Mouse (Mus musculus) kidney, postnatal 25 days (tissue): Measurements from ENCODE around the gene Pdia6.

ENCODE experiments used
- DNase-seq, 2 experiments: peaks; one replicate each; pipeline ENCODE4 v3.0.0; 2021; ENCODE audit warnings: mixed read lengths in 2 of 2

Pdia6 gene

DNA sequence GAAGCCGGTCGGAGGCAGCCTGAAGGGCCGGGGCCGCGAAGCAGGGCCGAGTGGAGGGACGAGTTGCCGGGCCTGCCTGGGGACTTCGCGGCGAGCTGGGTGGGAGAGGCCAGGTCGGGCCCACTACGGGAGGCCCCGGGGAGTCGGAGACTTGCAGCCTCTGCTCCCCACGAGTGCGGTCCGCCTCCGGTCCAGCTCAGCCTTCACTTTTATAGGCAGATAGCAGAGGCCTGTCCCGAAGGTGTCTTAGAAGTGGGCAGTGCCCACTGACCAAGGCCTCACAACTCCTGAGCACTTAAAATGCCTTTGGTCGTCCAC, 287 bp downstream of the Pdia6 start:
- DNase-seq: no peak

DNA sequence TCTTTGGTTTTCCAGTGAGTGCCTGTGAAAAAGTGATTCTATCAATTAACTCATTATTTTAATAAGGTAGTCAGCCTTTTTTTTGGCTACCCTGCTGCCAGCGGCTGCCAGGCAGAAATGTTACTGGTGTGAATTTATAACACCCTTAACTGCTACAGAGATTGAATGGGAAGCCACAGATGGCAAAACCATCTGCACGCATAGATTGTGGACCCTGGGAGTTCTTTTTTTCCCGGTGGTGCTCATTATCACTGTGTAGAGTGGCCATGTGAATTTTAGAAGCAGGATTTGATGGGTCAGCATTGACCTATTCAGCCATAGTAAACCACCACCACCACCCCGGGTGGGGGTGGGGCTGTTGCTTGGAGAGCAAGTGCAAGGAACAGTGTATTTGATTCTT, 971 bp downstream of the Pdia6 start:
- peak in 1 of 2 experiments; percentile 8 for DNase-seq

DNA sequence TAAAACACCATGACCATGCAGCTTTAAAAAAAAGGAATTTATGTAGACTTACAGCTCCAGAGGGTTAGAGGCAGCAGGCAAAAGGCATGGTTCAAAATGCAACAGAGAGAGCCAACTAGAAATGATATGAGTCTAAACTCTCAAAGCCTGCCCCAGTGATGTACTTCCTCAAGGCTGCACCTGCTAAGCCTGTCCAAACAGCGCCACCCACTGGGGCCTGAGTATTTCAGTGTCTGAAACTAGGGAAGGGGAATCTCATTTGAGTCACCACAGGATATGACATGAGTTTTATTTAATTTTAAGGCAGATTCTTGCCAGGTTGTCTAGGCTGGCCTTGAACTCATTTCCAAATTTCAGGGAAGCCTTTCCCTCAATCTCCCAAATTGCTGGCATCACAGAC, 4.9 kb downstream of the Pdia6 start:
- peak; percentile 54 to 59 for DNase-seq

DNA sequence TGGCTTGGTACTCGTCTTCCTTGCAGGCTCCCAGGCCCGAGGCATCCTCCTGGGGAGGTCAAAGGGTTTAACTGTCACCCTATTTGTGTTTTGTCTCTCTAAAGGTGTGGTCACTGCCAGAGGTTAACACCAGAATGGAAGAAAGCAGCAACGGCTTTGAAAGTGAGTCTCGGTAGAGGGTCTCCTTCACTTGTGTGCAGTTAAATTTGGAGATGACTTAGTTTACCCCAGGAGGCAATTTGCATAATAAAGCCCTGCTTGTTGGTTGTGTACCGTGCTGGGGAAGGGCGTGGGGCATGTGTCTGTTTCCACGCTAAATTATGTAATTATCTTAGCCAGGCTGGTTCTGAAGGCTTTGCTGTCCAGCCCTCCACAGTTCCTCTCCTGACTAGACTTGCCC, 7.5 kb downstream of the Pdia6 start:
- no peak for DNase-seq

DNA sequence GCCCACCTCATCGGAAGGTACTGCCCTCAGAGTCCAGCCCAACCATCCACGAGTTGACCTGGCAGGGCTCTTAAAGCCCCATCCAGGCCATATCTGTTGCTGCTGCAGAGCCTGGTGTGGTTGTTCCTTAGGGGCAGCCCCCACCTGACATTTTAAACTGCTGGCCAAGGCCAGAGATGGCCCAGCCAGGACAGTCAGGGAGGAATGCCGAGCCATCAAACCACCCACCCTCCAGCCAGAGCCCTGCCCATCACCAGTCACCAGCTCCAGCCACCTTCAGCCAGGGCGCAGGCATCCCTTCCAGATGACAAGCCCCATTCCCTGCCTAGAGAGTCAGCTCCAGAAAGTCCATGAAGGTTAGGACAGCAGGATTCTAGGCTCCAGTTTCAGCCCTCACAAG, 22.2 kb downstream of the Pdia6 start:
- DNase-seq: no peak

DNA sequence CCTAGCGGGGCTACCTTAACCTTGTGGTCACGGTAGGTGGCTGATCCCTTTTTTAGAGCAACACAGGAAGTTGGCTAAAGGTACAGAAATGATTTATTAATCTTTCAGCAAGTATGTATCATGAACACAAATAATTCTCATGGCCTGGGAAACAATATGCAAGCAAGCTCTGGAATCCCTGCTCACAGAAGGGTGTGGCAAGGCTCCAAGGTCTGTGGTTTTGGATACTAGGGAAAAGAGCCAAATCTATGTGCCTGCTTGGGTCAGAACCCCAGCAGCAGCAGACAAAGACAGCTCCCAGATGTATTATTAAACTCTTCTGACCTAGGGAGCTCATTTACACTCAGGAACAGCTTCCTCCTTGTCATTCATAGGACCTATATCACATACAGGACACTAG, 22.7 kb downstream of the Pdia6 start:
- DNase-seq: no peak

DNA sequence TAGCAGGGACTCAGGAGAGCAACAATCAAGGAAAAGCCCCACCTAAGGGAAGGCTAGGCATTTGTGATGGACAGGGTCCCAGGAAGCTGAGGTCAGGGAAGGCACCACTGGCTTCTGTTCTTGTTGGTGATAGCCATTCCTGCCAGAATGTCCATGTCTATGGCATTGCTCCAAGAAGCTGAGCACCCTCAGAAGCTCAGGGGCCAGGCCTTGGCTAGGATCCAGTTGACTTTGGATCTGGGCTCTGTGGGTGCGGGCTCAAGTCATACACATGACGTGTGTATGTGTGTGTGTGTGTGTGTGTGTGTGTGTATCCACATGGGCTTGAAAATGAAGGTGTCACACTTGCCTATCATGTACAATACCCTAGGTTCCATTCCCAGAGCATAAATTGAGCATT, 23.6 kb downstream of the Pdia6 start:
- DNase-seq: peak; percentile 8 to 46

DNA sequence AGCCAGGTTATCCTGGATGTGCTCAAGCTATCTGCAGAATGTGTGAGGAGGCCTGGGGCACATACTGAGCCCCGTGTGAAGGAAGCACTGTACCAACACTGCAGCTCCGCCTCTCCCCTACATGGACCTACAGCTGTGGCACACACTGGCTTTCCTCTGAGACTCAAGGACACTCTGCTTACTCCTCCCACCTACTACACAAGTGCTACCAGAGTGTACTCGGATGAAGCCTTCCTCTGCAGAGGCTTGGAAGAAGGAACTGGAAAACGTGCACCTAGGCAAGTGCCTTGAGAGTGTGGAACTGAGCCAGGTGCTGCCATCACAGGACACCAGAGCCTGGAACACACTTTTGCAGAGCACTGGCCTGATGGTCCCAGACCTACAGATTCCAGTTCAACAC, 24.2 kb downstream of the Pdia6 start:
- no peak for DNase-seq

DNA sequence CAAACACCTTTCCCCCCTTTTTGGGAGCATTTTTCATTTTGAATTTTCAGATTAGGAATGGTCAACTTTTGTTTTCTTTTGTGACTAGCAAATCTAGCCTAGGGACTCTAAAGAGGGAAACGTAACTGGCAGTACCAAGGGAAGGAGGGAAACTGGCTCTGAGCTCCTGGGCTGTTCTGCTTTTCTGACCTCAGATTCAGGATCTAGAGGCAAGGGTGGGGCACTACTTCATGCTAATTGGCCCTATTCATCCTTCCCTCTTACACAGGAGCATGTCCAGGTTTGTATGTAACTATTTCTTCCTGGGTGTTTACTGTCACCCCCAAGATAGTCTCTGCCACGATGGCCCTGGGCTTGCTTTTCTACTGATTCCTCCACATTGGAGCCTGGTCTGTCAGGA, 30.6 kb downstream of the Pdia6 start:
- no peak for DNase-seq

DNA sequence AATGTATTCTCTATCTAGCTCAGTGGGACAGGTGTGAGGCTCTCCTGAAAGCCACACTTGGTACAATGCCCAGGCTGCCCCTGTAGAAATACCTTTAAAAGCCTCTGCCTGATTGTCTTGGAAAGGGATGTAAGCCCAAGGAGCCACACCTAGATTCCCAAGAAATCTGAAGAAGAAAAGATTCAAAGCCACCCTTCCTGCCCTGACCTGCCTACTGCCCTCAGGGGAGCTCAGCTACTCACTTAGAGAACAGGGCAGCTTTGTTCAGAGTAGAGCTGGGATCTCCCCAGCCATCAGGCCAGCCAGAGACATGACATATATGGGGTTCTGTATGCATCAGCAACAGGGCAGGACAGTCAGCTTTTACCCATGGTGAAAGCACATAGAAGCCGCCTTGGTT, 33.6 kb downstream of the Pdia6 start:
- DNase-seq: no peak

DNA sequence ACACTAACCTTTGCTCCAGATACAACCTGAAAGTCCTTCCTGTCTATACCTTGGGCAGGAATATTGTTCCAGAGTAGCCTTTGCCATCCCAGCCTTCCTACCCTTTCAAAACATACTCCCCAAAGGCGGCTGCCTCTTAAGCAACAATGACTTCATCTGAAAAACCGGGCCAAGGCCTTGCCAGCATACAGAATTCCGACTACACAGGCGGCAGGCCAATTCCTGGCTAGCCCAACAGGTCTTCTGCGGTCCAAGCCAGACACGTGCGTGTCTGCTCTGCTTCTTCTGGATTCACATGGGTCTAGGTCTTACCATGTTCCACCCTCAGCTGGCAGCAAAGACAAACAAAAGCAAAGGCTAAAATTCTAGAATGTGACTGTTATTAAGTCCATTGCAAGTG, 39.1 kb downstream of the Pdia6 start:
- DNase-seq: no peak

DNA sequence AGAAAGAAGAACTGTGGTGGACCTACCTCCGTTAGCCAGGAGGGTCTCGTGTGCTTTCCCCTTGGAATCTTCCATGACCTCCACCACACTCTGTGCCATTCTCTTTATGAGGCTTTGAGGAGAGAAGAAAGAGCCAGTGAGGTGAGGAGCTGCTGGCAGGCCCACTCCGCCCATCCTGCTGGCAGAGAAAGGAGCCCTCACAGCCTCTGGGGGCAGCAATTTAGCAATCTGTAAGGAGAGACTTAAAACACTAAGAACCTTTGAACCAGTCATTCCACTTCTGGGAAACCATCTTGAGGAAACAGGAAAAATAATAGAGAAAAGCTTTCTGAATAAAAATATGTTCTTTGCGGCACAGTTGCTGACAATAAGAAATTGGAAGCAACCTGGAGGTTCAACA, 41.9 kb downstream of the Pdia6 start:
- DNase-seq: no peak

DNA sequence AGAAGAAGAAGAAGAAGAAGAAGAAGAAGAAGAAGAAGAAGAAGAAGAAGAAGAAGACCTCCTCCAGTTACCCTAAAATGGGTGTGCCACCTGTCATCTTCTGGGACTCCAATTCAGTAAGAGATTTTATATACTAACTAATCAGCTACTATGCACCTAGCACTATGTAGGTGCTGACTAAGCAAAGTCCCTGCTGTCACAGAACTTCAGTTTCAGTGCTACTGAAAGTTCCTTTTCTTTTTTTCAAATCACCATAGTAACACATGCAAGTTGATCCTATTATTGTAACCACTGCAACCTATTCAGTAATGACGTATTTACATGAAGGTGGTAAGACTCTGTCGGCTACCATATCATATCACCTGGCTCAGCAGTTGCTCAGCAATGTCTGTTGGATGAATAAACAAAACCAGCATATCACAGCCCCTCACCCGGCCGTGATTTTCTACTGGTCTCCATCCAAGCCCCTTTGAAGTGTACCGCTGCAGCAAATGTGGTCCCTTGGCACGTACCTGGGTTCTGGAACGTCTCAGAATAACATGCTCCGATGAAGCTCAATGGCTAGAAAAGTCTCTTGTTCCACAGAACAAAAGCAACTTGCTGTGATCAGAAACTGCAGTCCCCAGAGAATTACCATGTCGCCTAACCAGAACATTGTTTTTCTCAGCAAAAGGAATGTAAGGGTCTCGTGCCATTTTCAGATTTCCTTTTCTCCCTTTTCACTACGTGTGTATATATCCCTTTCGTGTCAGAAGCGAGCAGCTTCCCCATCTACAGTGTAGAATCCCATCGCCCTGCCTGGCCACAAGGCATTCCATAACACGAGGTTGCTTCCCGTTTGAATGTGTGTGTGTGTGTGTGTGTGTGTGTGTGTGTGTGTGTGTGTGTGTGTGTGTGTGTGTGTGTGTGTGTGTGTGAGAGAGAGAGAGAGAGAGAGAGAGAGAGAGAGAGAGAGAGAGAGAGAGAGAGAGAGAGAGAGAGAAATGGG, 44.8 kb downstream of the Pdia6 start:
- no peak for DNase-seq

DNA sequence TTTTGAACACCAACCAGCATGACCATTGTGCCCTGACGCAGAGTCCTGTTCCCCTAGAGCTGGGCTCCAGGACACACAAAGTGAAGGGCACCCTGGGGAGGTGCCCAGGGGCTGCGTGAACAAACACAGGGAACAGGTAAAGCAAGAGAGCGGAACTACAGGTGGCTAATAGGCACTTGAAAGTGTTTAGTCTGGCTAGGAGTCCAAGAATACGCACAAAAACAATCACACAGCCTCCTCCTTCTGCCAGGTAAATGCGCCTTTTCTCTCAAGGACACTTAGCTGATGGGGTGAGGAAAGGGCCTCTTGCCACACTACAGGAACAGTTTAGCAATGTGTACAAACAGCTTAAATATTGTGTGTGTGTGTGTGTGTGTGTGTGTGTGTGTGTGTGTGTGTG, 49.8 kb downstream of the Pdia6 start:
- DNase-seq: no peak

DNA sequence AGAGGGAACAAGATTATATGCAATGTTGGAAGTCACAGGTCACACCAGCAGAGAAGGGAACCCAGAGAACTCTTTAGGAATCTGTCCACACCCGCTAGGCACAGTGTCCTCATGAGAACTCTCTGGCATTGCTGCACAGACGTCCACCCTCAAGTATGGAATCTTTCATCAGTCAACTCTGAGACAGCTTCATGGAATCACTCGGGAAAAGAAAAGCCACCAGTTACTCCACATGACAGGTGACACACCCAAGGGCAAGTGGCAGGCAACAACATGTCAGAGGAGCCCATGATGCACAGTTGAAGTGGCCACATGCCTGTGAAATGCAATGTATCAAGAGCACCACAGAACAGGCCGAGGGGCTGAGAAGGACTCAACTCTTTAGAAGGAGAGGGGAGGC, 51.6 kb downstream of the Pdia6 start:
- no peak for DNase-seq

DNA sequence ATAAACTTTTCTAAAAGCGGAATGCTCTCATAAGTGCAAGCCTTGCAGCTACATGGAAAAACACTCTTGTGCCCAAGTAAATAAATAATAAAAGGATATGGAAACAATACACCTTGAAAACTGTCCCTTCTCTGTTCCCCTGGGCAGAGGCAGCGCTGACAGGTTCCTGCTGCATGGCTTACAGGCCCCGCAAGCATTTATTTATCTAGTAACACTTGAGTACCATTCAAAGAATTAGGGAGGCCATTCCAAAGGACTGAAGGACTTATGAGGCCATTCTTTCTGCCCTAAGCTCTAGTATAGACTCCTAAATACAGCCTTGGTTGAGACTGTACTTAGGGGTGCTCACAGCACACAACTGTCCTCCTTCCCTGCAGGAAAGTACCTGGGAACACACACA, 52.1 kb downstream of the Pdia6 start:
- no peak for DNase-seq

DNA sequence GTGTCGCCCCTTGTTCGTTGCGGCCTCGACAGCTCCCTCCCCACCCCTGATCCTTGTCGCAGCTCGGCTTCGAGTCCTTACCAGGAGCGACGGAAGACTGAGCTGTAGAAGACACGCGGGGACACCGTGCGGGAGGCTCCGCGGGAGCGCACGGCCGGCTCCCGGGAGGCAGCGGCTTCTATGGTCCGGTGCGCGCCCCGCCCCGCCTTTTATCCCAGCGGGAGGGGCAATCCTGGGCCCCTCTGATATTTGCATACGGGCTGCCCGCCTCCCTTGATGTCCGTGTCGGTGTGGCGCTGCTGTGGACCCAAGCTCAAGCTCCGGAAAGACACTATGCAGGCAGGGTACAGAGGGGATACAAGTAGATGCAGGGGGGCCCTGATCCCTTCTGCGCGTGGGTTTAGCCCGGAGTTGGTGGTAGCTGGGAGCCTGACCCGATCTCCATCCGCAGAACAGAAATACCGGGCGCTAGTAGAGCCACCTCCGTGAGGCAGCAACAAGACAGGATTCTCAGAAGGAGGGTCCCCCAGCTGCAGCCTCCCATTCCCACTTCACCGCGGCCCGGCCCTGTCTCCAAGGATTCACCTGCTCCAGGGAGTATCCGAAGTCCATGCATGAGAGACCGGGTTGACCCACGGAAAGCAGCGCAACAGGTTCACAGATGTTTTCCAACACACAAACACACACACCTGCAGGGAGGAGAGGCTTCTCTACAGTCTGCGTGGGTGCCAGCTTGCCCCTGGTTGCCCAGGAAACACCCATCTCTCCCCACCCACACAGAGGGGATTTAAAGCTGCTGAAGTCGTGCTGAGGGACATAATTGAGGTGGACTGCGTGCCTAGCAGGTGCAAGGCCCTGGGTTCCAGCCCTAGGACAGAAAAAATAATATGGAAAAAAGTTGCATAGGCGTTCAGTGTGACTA, 58.5 kb downstream of the Pdia6 start:
- peak; percentile 58 to 81 for DNase-seq

DNA sequence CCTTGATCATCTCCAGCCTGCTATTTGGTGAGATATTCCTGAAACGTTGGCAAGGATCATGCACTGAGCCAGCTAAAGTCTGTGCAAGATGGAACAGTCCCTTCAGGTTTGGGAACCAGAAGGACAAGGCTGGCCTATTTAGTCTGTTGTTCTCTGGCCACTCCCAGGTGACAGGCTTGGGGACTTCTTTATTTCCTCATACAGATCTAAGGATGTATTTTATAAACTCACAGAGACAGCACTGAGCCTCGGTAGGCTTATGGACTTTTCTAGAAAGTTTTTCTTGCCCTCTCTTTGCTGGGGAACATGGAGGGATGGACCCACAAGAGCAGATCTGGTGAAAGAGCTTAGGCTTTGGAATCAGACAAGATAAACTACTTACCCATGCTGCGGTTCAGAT, 62.9 kb downstream of the Pdia6 start, which contains the start of gene Atp6v1c2:
Atp6v1c2 (minus strand) TSS at position 101 of the 400 bp plus-strand sequence.
- DNase-seq: no peak

DNA sequence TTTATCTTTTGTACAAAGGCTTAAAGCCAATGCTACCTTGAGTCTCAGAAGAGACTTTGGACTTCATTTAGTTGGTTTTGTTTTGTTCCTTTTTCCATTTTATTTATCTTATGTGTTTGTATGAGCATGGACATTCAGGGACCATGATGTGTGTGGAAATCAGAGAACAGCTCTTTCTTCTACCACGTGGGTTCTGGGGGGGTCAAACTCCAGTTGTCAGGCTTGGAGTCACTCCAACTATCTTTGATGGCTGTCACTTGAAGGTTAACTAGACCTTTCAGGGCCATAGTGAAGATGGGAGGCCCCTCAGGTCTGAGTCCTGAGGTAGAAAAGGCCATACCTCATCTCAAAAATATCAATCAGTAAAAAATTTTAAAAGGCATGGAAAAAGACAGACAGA, 67.1 kb downstream of the Pdia6 start:
- peak in 1 of 2 experiments; percentile 18 for DNase-seq
